Mouse (Mus musculus) WW6 (cell line): ENCODE measurements around the gene Olfr190.
"Not testable (repeated sequence)": the region's sequence is repeated elsewhere in the genome, so short reads cannot be mapped to it uniquely, and the experiment has no call there.

Source experiments
- DNase-seq: peaks from one replicate; pipeline ENCODE4 v3.0.0-alpha.2; 2013; ENCODE audit warnings: low read depth, low spot score

Gene Olfr190

DNA sequence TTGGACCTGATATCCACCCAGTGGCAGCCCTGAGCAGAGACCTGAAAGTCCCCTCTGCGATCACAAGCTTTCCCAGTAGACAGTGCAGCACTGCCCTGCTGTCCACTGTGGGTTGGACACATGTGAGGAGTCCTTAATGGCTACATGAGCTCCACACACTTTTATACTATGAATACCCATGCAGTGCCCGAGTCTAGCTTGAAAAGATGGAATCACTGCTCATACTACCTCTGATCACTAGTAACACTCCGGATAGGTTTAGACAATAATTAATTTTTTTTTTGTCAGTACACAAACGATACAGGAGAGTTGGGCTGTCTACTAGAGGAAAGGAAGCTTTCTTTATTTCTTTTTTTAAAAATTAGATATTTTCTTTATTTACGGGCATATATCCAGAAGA lies at the start of gene Olfr190:
Gene Olfr190 (minus strand): TSS at position 101 of the 400 bp plus-strand sequence.
- no peak for DNase-seq

DNA sequence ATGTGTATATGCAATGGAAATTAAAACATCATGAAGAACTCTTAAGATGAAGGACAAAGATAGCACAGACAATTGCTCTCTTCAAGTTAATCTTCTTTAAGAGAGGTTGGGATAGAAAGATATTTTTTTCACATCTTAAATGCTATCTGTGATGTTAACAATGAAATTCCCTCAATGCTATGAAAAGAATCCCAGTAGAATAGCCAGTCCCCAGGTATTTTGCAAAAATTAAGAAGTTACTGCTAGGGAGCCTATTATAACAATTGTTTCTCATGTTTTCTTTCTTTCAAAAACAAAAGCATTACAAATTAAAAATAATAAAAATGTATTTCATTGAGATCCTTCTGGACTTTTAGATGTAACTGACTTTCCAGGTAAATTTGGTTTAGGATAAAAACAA lies 43.2 kb upstream of the Olfr190 start, which contains the start of gene Olfr194:
Gene Olfr194 (minus strand): TSS at position 101 of the 400 bp plus-strand sequence.
- no peak for DNase-seq

DNA sequence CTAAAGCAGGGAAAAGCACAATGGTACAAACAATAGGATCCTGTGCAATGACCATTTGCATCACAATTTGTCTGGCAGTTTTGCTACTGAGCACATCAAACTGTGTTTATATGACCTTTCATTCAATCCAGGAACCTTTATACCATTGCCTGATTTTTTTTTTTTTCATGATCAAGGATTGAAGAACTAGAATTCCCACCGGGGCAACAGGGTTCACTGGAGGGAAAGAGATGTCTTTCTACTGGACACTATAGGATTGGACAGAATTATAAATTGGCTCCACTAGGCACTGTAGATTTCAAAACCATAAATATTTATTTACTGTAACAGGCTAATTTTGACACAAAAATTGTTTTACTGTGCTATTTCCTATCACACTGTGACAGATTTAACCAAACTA lies 34.0 kb upstream of the Olfr190 start, which contains the start of gene Olfr193:
Gene Olfr193 (minus strand): TSS at position 101 of the 400 bp plus-strand sequence.
- DNase-seq, result no peak

DNA sequence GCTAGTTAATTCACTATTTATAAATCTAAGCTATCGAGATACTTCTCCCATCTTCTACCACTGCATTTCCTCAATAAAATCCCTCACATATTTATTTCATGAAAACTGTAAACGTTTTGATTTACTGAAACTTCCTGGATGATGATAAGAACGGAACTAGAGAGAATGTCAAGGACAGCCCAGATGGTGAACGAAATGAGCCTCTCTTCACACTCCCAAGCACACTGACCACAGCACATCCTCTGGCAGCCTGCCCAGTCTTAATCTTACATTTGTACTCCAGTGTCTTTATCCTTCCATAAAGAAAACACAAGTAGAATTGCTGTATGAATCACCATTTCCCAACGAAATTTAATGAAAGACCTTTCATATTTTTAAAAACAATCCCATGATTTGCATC lies 30.7 kb upstream of the Olfr190 start:
- DNase-seq, result not testable (repeated sequence)

DNA sequence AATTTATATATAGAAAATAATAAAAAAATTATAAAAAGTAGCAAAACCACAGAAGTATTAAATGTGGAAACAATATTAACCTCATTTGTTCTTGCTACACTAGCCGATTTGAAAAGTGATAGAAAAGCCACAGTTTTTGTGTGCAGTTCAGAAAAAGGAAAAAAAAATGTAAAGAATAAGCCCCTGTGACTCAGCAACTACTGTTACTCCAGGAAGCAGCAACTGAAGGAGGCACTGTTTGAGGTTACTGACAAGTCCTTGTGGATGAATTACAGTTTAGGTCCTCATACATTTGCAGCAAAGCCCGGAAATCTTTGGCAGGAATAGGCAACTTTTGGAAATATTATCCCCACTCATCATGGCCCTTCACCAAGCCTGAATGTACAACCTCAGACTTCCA lies 27.5 kb upstream of the Olfr190 start:
- DNase-seq, result no peak

DNA sequence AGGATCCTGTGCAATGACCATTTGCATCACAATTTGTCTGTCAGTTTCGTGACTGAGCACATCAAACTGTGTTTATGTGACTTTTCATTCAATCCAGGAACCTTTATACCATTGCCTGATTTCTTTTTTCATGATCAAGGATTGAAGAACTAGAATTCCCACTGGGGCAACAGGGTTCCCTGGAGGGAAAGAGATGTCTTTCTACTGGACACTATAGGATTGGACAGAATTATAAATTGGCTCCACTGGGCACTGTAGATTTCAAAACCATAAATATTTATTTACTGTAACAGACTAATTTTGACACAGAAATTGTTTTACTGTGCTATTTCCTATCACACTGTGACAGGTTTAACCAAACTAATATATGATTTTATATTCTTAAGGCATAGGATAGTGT lies 11.9 kb upstream of the Olfr190 start, which contains the start of gene Olfr191:
Gene Olfr191 (minus strand): TSS at position 101 of the 400 bp plus-strand sequence.
- DNase-seq, result not testable (repeated sequence)

DNA sequence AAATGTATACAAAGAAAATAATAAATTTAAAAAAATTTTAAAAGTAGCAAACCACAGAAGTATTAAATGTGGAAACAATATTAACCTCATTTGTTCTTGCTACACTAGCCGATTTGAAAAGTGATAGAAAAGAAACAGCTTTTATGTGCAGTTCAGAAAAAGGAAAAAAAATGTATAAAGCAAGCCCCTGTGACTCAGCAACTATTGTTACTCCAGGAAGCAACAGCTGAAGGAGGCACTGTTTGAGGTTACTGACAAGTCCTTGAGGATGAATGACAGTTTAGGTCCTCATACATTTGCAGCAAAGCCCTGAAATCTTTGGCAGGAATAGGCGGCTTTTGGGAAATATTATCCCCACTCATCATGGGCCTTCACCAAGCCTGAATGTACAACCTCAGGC lies 3.3 kb upstream of the Olfr190 start:
- DNase-seq, result not testable (repeated sequence)

DNA sequence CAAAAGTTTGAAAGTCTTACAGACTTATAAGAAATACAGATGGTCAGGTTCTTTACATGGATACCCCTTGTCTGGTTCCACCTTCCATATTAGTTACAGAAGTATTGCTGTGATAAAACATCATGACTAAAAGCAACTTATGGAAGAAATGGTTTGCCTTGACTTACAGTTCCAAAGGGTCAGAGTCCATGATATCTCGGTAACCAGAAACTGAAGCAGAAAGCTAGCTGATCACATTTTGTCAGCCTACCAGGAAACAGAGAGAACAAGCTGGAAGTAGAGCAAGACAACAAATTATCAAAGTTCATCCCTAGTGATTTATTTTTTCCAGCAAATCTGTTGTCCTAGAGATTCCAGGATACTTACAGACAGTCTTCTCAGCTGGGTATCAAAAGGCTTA lies 4.3 kb downstream of the Olfr190 start:
- DNase-seq, result no peak

DNA sequence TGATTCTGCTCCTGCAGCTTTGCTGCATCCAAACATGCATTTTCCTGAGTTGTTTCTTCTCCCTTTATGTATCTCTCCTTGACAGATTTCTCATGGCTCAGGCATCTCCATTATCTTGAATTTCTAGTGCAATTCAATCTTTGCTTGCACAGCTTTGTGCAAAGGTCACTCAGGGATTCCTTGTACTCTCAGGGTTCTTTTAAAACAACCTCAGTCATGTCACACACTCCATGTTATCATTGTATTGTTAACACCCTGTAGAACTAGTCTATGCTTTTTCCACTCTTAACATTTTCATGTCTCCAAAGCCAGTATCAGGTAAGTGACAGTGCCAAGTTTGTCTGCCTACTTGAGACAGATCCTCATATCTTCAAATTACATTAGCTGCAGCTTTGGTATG lies 6.0 kb downstream of the Olfr190 start:
- no peak for DNase-seq

DNA sequence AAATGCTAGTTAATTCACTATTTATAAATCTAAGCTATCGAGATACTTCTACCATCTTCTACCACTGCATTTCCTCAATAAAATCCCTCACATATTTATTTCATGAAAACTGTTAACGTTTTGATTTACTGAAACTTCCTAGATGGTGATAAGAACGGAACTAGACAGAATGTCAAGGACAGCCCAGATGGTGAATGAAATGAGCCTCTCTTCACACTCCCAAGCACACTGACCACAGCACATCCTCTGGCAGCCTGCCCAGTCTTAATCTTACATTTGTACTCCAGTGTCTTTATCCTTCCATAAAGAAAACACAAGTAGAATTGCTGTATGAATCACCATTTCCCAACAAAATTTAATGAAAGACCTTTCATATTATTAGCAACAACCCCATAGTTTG lies 15.4 kb downstream of the Olfr190 start:
- DNase-seq, result not testable (repeated sequence)

DNA sequence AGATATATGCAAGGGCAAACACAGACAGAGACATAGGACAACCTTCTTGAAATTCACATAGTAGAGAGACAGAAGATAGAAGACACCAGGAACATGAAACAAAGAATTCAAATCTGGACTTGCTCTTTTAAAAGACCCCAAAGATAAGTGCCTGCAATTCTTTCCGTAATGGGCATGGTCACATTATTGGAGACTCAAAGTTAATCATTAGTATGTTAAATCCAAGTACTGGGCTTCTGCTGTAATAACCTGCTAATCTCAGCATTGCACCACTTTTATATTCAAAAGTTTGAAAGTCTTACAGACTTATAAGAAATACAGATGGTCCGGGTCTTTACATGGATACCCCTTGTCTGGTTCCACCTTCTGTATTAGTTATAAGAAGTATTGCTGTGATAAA lies 28.5 kb downstream of the Olfr190 start:
- not testable (repeated sequence) for DNase-seq

DNA sequence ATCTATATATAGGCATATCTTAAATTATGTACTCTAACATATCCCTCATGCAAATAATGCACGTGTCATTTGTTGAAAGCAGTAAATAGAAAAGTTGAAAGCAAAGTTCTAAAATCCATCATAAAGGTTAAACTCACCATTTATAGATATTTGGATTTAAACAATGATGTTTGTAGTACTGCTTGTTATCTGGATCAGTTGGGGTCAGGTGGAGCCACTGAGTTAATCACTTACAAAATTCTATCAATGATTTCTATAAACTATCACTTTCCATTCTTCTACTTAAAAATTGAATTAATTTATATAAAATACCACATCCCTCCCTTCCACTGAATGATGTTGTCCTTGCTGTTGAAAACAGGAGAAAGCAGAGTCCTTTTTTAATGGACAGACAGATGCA lies 28.9 kb downstream of the Olfr190 start:
- no peak for DNase-seq

DNA sequence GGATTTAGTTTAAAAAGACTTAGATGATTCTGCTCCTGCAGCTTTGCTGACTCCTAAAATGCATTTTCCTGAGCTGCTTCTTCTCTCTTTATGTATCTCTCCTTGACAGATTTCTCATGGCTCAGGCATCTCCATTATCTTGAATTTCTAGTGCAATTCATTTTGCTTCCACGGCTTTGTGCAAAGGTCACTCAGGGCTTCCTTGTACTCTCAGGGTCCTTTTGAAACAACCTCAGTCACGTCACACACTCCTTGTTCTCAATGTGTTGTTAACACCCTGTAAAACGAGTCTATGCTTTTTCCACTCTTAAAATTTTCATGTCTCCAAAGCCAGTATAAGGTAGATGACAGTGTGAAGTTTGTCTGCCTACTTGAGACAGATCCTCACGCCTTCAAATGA lies 30.2 kb downstream of the Olfr190 start:
- DNase-seq, result no peak

DNA sequence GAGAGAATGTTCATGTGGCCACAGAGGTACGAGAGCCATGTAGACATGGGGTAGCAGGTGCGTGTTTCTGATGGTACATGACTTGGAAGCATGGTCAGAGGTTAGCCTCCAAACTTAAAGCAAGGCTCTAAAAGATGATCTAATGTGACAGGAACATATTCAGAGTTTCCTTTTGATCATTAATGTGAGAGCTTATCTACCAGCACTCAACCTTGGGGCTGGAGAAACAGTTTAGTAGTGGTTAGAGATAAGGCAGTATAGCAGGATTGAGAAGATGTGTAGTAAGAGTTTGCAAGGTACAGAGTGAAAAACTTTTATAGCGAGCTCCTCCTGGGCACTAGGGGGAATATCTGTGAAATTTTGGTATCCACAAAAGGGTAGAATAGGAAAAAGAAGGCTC lies 32.0 kb downstream of the Olfr190 start:
- DNase-seq, result no peak

DNA sequence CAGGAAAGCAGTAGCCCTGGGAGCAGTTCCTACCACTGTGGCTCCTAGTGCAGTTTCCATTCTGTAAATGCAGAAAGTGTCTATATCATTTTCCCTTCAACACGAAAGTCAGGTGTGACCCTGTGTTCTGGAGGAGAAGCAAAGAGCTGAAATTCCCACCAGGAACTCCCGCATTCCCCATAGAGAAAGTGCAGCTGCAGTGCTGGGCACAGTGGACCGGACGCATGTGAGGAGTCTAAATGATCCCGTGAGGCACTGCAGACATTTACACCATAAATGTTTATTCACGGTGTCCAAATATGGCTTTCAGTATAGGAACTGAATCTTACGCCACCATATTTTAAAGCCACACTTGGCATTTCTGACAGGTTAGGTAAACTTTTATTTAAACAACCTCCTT lies 38.1 kb downstream of the Olfr190 start, which contains the start of gene Olfr187:
Gene Olfr187 (minus strand): TSS at position 58 of the 400 bp plus-strand sequence.
- no peak for DNase-seq

DNA sequence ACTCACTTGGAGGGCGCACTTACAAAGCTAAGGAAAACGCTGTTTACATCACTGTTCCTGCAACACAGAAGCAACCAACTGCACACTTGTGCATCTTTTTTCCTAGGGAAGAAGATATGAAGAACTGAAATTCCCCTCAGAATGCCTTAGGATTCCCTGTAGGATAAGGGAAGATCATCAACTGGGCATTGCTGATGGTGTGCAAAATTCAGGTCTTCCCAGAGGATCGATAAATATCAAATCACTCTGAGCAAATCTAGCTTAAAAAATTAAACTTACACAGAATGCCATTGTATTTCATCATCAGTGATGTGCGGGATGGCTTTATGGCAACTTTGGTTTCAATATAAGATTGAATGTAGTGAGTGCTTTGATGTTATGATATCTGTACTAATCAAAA lies 47.6 kb downstream of the Olfr190 start, which contains the start of gene Olfr186:
Gene Olfr186 (minus strand): TSS at position 101 of the 400 bp plus-strand sequence.
- no peak for DNase-seq
